Mouse (Mus musculus): ENCODE results near the gene Dram2.

Gene Dram2

DNA sequence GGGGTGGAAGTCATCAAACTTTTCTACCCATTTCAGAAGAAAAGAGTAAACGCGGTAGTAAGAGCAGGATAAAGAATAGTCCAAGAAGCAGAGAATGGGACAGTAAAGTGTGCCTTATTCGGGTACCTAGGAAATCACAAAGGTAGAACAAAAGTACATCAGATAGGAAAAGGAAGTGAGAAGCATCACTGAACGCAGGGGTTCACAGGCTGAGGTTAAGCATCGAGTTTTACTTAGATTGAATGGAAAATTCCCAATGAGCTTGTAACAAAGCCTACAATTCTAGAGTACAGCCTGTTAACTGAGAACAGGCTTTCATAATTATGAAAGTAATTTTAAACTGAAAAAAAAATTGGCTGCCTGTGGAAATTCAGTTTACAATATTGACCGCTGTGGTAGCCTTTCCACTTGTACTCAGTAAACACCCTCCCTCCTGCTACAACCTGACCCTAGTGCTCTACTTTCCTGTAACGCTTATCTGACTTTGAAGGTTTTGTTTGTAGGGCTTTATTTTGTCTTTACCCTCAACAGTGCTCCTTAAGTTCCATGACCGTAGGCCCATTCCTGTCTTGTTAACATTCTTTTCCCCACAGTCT lies 2.8 kb upstream of the Dram2 start:
- Histone ChIP-seq H3K36me3 (ENCODE audit: insufficient read depth, low read length) (no peaks in the 10 kb centered on the region), H3K4me1 (replicated peaks; ENCODE audit: low read depth, low read length) (peaks cover 31% of the 10 kb centered on the region), H3K4me3 (replicated peaks; ENCODE audit: low read length) (no peak overlapping the region), H3K9me3 (ENCODE audit: low read length) (no peaks in the 10 kb centered on the region), H3K27me3 (ENCODE audit: insufficient read depth, low read length) (no peaks in the 10 kb centered on the region)
- no peak for TF ChIP-seq POU5F1 (IDR thresholded peaks at IDR 0.05; ENCODE audit: borderline replicate concordance, low read length)
- TF ChIP-seq NANOG (IDR thresholded peaks at IDR 0.05; ENCODE audit: borderline replicate concordance, low read length), result no peak
- TF ChIP-seq CTCF (conservative IDR thresholded peaks at IDR 0.05; ENCODE audit: low read length), result no peak

DNA sequence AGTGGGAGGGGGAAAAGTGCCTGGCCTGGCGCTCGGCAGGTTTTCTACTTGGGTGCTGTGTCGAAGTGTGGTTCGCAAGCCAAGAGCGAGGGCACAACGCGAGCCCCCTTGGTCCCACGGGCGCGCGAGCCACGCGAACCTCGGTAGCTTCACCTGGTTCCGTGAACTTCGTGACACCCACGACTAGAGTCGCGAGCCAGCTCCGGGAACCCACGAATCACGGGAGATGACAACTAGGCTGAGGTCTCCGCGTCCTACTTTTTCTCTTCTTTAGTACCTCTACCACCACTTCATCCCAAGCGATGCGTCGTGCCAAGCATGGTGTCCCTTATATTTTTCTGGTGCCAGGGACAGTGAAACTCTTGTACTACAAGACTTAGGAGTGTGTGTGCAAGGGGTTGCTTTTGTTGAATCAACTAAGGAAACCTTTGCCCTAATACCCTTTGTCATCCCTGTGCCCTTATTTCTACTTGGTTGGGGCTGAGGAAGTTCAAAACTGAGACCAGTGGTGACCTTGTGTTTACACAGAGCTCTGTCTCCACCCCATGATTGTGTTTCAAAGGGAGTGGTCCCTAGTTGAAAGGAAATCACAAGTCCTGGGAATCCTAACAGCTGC lies 434 bp downstream of the Dram2 start:
- Histone ChIP-seq H3K9me3 (ENCODE audit: low read length) (no peaks in the 10 kb centered on the region), H3K27me3 (ENCODE audit: insufficient read depth, low read length) (no peaks in the 10 kb centered on the region)

DNA sequence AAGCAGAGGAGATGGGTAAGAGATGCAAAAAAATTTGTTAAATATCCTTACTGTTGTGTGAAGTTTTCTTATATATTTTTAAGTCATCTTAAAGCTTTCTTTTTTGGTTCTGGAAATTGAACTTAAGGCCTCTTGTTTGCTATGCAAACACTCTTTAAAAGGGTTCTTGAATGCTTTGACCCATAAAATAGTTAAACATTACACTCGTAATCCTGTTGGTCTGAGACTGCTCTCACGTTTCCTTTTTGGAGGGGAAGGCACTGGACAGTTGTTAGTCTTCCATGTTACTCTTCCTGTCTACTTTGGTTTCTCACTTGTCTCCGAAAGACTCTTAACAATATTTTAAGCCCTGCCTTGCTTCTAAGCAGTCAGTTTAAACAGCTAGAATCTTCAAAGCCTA lies 1.4 kb downstream of the Dram2 start:
- Histone ChIP-seq H3K36me3 (ENCODE audit: insufficient read depth, low read length) (peaks cover 20% of the 10 kb centered on the region), H3K27me3 (ENCODE audit: insufficient read depth, low read length) (no peaks in the 10 kb centered on the region), H3K4me1 (replicated peaks; ENCODE audit: low read depth, low read length) (peaks cover 32% of the 10 kb centered on the region), H3K9me3 (ENCODE audit: low read length) (no peaks in the 10 kb centered on the region), H3K4me3 (replicated peaks; ENCODE audit: low read length) (peak overlapping the region; percentile 93; the same call in 1 of the 2 replicates)
- no peak for TF ChIP-seq CTCF (conservative IDR thresholded peaks at IDR 0.05; ENCODE audit: low read length)
- no peak for TF ChIP-seq POU5F1 (IDR thresholded peaks at IDR 0.05; ENCODE audit: borderline replicate concordance, low read length)

More for the DNA sequence above, 434 bp downstream of the Dram2 start:
- H3K4me3 ChIP-seq (replicated peaks; ENCODE audit: low read length), result peak overlapping the region; percentile 93
- peaks cover 12% of the 10 kb centered on the region for H3K36me3 ChIP-seq (ENCODE audit: insufficient read depth, low read length)
- peaks cover 32% of the 10 kb centered on the region for H3K4me1 ChIP-seq (replicated peaks; ENCODE audit: low read depth, low read length)
- TF ChIP-seq NANOG (IDR thresholded peaks at IDR 0.05; ENCODE audit: borderline replicate concordance, low read length), result no peak
- TF ChIP-seq CTCF (conservative IDR thresholded peaks at IDR 0.05; ENCODE audit: low read length), result no peak
- TF ChIP-seq POU5F1 (IDR thresholded peaks at IDR 0.05; ENCODE audit: borderline replicate concordance, low read length), result no peak

DNA sequence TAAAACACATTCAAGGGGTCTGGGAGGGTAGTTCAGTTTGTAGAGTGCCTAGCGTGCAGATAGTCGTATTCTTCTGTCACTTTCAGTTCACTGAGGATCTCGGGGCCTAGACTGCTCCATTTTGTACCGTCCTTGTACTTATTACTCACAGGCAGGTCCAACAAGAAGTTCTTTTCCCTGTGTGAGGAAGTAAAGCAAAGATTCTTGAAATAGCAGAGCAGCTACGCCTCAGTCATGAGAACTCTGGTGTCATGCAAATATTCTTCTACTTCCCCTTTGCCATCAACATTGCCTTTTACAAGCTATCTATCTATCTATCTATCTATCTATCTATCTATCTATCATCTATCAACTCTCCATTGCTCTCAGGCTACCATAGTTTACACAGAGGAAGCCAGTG lies 5.8 kb downstream of the Dram2 start:
- peaks cover 18% of the 10 kb centered on the region for H3K4me1 ChIP-seq (replicated peaks; ENCODE audit: low read depth, low read length)
- TF ChIP-seq CTCF (conservative IDR thresholded peaks at IDR 0.05; ENCODE audit: low read length) (no peak), NANOG (IDR thresholded peaks at IDR 0.05; ENCODE audit: borderline replicate concordance, low read length) (no peak), POU5F1 (IDR thresholded peaks at IDR 0.05; ENCODE audit: borderline replicate concordance, low read length) (no peak)
- H3K4me3 ChIP-seq (replicated peaks; ENCODE audit: low read length), result no peak overlapping the region
- H3K36me3 ChIP-seq (ENCODE audit: insufficient read depth, low read length), result peaks cover 42% of the 10 kb centered on the region
- H3K9me3 ChIP-seq (ENCODE audit: low read length), result no peaks in the 10 kb centered on the region
- H3K27me3 ChIP-seq (ENCODE audit: insufficient read depth, low read length), result no peaks in the 10 kb centered on the region

DNA sequence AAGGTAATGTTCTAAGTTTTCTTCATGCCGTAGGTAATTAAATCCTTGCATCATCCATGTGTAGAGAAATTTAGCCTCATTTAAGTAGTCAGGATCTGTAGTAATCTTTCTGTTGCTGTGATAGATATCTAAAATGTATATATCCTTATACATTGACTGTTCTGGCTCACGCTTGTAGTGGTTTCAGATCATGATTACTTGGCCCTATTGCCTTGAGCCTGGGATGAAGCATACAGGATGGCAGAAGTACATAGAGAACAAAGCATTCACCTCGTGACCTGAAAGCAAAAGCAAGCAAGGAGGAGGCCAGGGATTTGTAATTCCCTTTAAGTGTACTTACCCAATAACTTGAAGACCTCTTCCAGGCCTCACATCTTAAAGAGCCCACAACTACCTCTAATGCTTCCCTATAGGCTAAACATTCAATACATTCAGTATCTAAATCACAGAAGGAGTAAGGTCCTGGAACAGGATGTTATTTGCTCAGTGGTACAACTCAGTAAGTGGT lies 8.2 kb downstream of the Dram2 start:
- no peak for TF ChIP-seq POU5F1 (IDR thresholded peaks at IDR 0.05; ENCODE audit: borderline replicate concordance, low read length)
- no peak for TF ChIP-seq NANOG (IDR thresholded peaks at IDR 0.05; ENCODE audit: borderline replicate concordance, low read length)
- no peak for TF ChIP-seq CTCF (conservative IDR thresholded peaks at IDR 0.05; ENCODE audit: low read length)

DNA sequence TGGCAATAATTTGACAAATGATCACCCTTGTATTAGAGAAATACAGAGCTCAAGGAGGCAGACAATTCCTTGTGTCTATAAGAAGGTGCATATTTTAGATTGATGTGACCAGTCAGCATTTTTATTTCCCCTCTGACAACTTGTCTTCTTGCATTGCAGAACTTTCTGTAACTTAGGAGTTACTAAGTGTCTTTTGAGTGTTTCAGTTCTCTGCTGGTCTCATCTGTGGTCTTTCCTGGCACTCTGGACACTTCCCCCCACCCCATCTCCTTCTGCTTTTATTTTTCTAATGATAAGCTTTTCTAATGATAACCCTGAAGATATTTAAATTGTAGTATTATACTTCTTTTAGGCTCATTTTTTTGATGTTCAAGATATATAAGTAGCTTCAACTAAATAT lies 10.7 kb downstream of the Dram2 start:
- H3K36me3 ChIP-seq (ENCODE audit: insufficient read depth, low read length), result peaks cover 29% of the 10 kb centered on the region
- TF ChIP-seq NANOG (IDR thresholded peaks at IDR 0.05; ENCODE audit: borderline replicate concordance, low read length), result no peak
- TF ChIP-seq CTCF (conservative IDR thresholded peaks at IDR 0.05; ENCODE audit: low read length), result no peak
- no peak for TF ChIP-seq POU5F1 (IDR thresholded peaks at IDR 0.05; ENCODE audit: borderline replicate concordance, low read length)
- peaks cover 6% of the 10 kb centered on the region; the same call in 1 of the 2 replicates for H3K4me1 ChIP-seq (replicated peaks; ENCODE audit: low read depth, low read length)
- H3K4me3 ChIP-seq (replicated peaks; ENCODE audit: low read length), result no peak overlapping the region
- no peaks in the 10 kb centered on the region for H3K9me3 ChIP-seq (ENCODE audit: low read length)
- no peaks in the 10 kb centered on the region for H3K27me3 ChIP-seq (ENCODE audit: insufficient read depth, low read length)

More for the DNA sequence above, 8.2 kb downstream of the Dram2 start:
- no peaks in the 10 kb centered on the region for H3K9me3 ChIP-seq (ENCODE audit: low read length)
- H3K4me1 ChIP-seq (replicated peaks; ENCODE audit: low read depth, low read length), result peaks cover 6% of the 10 kb centered on the region; the same call in 1 of the 2 replicates
- no peaks in the 10 kb centered on the region for H3K27me3 ChIP-seq (ENCODE audit: insufficient read depth, low read length)
- H3K36me3 ChIP-seq (ENCODE audit: insufficient read depth, low read length), result peaks cover 42% of the 10 kb centered on the region
- H3K4me3 ChIP-seq (replicated peaks; ENCODE audit: low read length), result no peak overlapping the region

DNA sequence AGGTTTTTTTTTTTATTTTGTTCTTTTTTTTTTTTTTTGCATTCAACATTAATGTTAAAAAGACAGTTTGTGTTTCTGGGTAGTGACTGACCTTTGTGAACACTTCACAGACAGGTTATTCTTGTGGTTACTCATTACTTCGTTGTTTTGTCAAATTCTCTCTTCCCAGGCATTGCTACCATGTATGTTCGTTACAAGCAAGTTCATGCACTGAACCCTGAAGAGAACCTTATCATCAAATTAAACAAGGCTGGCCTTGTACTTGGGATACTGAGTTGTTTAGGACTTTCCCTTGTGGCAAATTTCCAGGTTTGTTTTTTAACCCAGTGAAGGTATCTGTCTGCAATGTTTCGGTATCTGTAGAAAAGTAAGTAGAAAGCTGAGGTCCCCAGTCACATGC lies 18.3 kb downstream of the Dram2 start:
- H3K36me3 ChIP-seq (ENCODE audit: insufficient read depth, low read length), result peaks cover 5% of the 10 kb centered on the region; the same call in 1 of the 2 replicates
- no peaks in the 10 kb centered on the region for H3K27me3 ChIP-seq (ENCODE audit: insufficient read depth, low read length)
- no peak overlapping the region for H3K4me3 ChIP-seq (replicated peaks; ENCODE audit: low read length)
- no peaks in the 10 kb centered on the region for H3K4me1 ChIP-seq (replicated peaks; ENCODE audit: low read depth, low read length)
- no peaks in the 10 kb centered on the region for H3K9me3 ChIP-seq (ENCODE audit: low read length)
- no peak for TF ChIP-seq POU5F1 (IDR thresholded peaks at IDR 0.05; ENCODE audit: borderline replicate concordance, low read length)
- TF ChIP-seq CTCF (conservative IDR thresholded peaks at IDR 0.05; ENCODE audit: low read length), result no peak
- TF ChIP-seq NANOG (IDR thresholded peaks at IDR 0.05; ENCODE audit: borderline replicate concordance, low read length), result no peak

DNA sequence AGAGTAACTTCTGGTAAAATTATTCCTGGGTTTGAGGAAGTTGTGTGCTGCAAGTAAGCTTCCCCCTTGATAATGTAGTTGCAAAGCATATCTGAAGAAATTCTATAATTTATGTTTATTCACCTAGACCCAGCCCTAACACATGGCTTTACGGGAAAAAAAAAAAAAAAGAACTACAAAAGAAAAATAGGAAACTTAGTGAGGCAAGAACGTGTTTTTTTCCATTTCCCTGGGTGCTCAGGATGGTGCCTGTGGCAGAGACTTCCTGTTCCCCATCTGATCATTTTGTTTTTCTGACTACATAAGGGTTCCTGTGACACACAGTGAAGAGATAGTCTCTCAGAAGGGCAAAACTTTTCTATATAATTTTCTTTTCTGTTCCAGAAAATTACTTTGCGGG lies 25.6 kb downstream of the Dram2 start:
- Histone ChIP-seq H3K4me1 (replicated peaks; ENCODE audit: low read depth, low read length) (no peaks in the 10 kb centered on the region), H3K27me3 (ENCODE audit: insufficient read depth, low read length) (no peaks in the 10 kb centered on the region), H3K9me3 (ENCODE audit: low read length) (no peaks in the 10 kb centered on the region), H3K4me3 (replicated peaks; ENCODE audit: low read length) (no peak overlapping the region), H3K36me3 (ENCODE audit: insufficient read depth, low read length) (peaks cover 5% of the 10 kb centered on the region; the same call in 1 of the 2 replicates)
- TF ChIP-seq NANOG (IDR thresholded peaks at IDR 0.05; ENCODE audit: borderline replicate concordance, low read length) (no peak), CTCF (conservative IDR thresholded peaks at IDR 0.05; ENCODE audit: low read length) (no peak), POU5F1 (IDR thresholded peaks at IDR 0.05; ENCODE audit: borderline replicate concordance, low read length) (no peak)
